Mouse (Mus musculus): ENCODE measurements at regions not wholly inside any gene's neighbourhood (a gene's known extent, or its start where the extent isn't known, plus 50 kb on each side); places are given as distances from the start of the nearest gene placed in this dataset.

GRCm38 (mm10) chr11:105538421-105539210, 51.2 kb upstream of the Tanc2 start:
- WGBS = 89% methylated on average over 7 of the region's 7 CpGs
- Histone ChIP-seq H3K36me3 (ENCODE audit: control insufficient read depth, insufficient read depth, low read length) (no peaks in the 10 kb centered on the region), H3K4me3 (ENCODE audit: low read depth, low read length) (no peak overlapping the region), H3K4me2 (ENCODE audit: low read depth) (no peak overlapping the region), H3K9me3 (ENCODE audit: control insufficient read depth, low read length) (no peaks in the 10 kb centered on the region), H3K27ac (ENCODE audit: low read depth, low read length) (no peak overlapping the region), H3K9ac (ENCODE audit: low read length) (no peak overlapping the region), H3K4me1 (ENCODE audit: control insufficient read depth, insufficient read depth, low read length) (no peaks in the 10 kb centered on the region), H3K27me3 (ENCODE audit: control insufficient read depth, insufficient read depth, low read length) (no peaks in the 10 kb centered on the region)
- ATAC-seq (ENCODE audit: insufficient read depth, low FRiP score, low TSS enrichment) (no peak), DNase-seq (ENCODE audit: low spot score) (no peak)

- Histone ChIP-seq H3K4me3 (ENCODE audit: low read depth, low read length) (no peak overlapping the region), H3K27me3 (ENCODE audit: control insufficient read depth, insufficient read depth, low read length) (no peaks in the 10 kb centered on the region), H3K36me3 (ENCODE audit: control insufficient read depth, insufficient read depth, low read length) (no peaks in the 10 kb centered on the region), H3K4me1 (ENCODE audit: control insufficient read depth, insufficient read depth, low read length) (no peaks in the 10 kb centered on the region), H3K9ac (ENCODE audit: low read length) (no peak overlapping the region), H3K9me3 (ENCODE audit: control insufficient read depth, low read length) (no peaks in the 10 kb centered on the region), H3K4me2 (ENCODE audit: low read depth) (no peak overlapping the region), H3K27ac (ENCODE audit: low read depth, low read length) (no peak overlapping the region)
- ATAC-seq (ENCODE audit: insufficient read depth, low FRiP score, low TSS enrichment) (no peak), DNase-seq (ENCODE audit: low spot score) (no peak)
- 81% methylated on average over 5 of the region's 5 CpGs for WGBS
These were observed 57.2 kb upstream of the Tanc2 start for GRCm38 (mm10) chr11:105532616-105533015.

GRCm38 (mm10) chr11:105530711-105531157, 59.1 kb upstream of the Tanc2 start:
- 83% methylated on average over 10 of the region's 10 CpGs for WGBS
- Histone ChIP-seq H3K36me3 (ENCODE audit: control insufficient read depth, insufficient read depth, low read length) (no peaks in the 10 kb centered on the region), H3K4me1 (ENCODE audit: control insufficient read depth, insufficient read depth, low read length) (0 out of 2 replicates have a peak, but pooled peaks cover under 1% of the 10 kb centered on the region), H3K4me3 (ENCODE audit: low read depth, low read length) (no peak overlapping the region), H3K9me3 (ENCODE audit: control insufficient read depth, low read length) (no peaks in the 10 kb centered on the region), H3K27me3 (ENCODE audit: control insufficient read depth, insufficient read depth, low read length) (no peaks in the 10 kb centered on the region), H3K9ac (ENCODE audit: low read length) (no peak overlapping the region), H3K4me2 (ENCODE audit: low read depth) (no peak overlapping the region), H3K27ac (ENCODE audit: low read depth, low read length) (no peak overlapping the region)
- ATAC-seq (ENCODE audit: insufficient read depth, low FRiP score, low TSS enrichment) (no peak), DNase-seq (ENCODE audit: low spot score) (no peak)

GRCm38 (mm10) chr11:105526066-105526465, 63.7 kb upstream of the Tanc2 start:
- no peak for DNase-seq (ENCODE audit: low spot score)
- H3K4me1 ChIP-seq (ENCODE audit: control insufficient read depth, insufficient read depth, low read length) = peaks cover 11% of the 10 kb centered on the region; the same call in 1 of the 2 replicates
- no peak for ATAC-seq (ENCODE audit: insufficient read depth, low FRiP score, low TSS enrichment)
- H3K4me3 ChIP-seq (ENCODE audit: low read depth, low read length) = no peak overlapping the region
- no peak overlapping the region for H3K27ac ChIP-seq (ENCODE audit: low read depth, low read length)
- H3K4me2 ChIP-seq (ENCODE audit: low read depth) = no peak overlapping the region
- H3K36me3 ChIP-seq (ENCODE audit: control insufficient read depth, insufficient read depth, low read length) = no peaks in the 10 kb centered on the region
- no peaks in the 10 kb centered on the region for H3K27me3 ChIP-seq (ENCODE audit: control insufficient read depth, insufficient read depth, low read length)
- WGBS = 94% methylated on average over 4 of the region's 4 CpGs
- no peak overlapping the region for H3K9ac ChIP-seq (ENCODE audit: low read length)
- no peaks in the 10 kb centered on the region for H3K9me3 ChIP-seq (ENCODE audit: control insufficient read depth, low read length)

- DNase-seq (ENCODE audit: low spot score) (no peak), ATAC-seq (ENCODE audit: insufficient read depth, low FRiP score, low TSS enrichment) (no peak)
- WGBS = 38% methylated on average over 5 of the region's 5 CpGs
- Histone ChIP-seq H3K4me1 (ENCODE audit: control insufficient read depth, insufficient read depth, low read length) (peaks cover 11% of the 10 kb centered on the region; the same call in 1 of the 2 replicates), H3K4me3 (ENCODE audit: low read depth, low read length) (no peak overlapping the region), H3K4me2 (ENCODE audit: low read depth) (no peak overlapping the region), H3K9ac (ENCODE audit: low read length) (no peak overlapping the region), H3K27ac (ENCODE audit: low read depth, low read length) (no peak overlapping the region), H3K27me3 (ENCODE audit: control insufficient read depth, insufficient read depth, low read length) (no peaks in the 10 kb centered on the region), H3K9me3 (ENCODE audit: control insufficient read depth, low read length) (no peaks in the 10 kb centered on the region), H3K36me3 (ENCODE audit: control insufficient read depth, insufficient read depth, low read length) (no peaks in the 10 kb centered on the region)
These were observed 64.2 kb upstream of the Tanc2 start for GRCm38 (mm10) chr11:105525608-105526007.

- Histone ChIP-seq H3K4me1 (ENCODE audit: control insufficient read depth, insufficient read depth, low read length) (peaks cover 11% of the 10 kb centered on the region; the same call in 1 of the 2 replicates), H3K4me3 (ENCODE audit: low read depth, low read length) (no peak overlapping the region), H3K9ac (ENCODE audit: low read length) (no peak overlapping the region), H3K4me2 (ENCODE audit: low read depth) (no peak overlapping the region), H3K36me3 (ENCODE audit: control insufficient read depth, insufficient read depth, low read length) (no peaks in the 10 kb centered on the region), H3K27me3 (ENCODE audit: control insufficient read depth, insufficient read depth, low read length) (no peaks in the 10 kb centered on the region), H3K27ac (ENCODE audit: low read depth, low read length) (0 out of 2 replicates have a peak overlapping the region, but pooled peaks have one; percentile 31), H3K9me3 (ENCODE audit: control insufficient read depth, low read length) (no peaks in the 10 kb centered on the region)
- 32% methylated on average over 8 of the region's 8 CpGs for WGBS
- DNase-seq (ENCODE audit: low spot score) = peak; percentile 35
- no peak for ATAC-seq (ENCODE audit: insufficient read depth, low FRiP score, low TSS enrichment)
These were observed 65.4 kb upstream of the Tanc2 start for GRCm38 (mm10) chr11:105524400-105524799.

GRCm38 (mm10) chr11:105523765-105524164, 66.0 kb upstream of the Tanc2 start:
- no peaks in the 10 kb centered on the region for H3K27me3 ChIP-seq (ENCODE audit: control insufficient read depth, insufficient read depth, low read length)
- H3K36me3 ChIP-seq (ENCODE audit: control insufficient read depth, insufficient read depth, low read length) = no peaks in the 10 kb centered on the region
- peaks cover 11% of the 10 kb centered on the region; the same call in 1 of the 2 replicates for H3K4me1 ChIP-seq (ENCODE audit: control insufficient read depth, insufficient read depth, low read length)
- ATAC-seq (ENCODE audit: insufficient read depth, low FRiP score, low TSS enrichment) (peak; percentile 23; the same call in 1 of the 2 replicates), DNase-seq (ENCODE audit: low spot score) (peak; percentile 25)
- no peaks in the 10 kb centered on the region for H3K9me3 ChIP-seq (ENCODE audit: control insufficient read depth, low read length)
- H3K4me2 ChIP-seq (ENCODE audit: low read depth) = no peak overlapping the region
- H3K4me3 ChIP-seq (ENCODE audit: low read depth, low read length) = no peak overlapping the region
- WGBS = 25% methylated on average over 8 of the region's 8 CpGs
- no peak overlapping the region for H3K9ac ChIP-seq (ENCODE audit: low read length)
- H3K27ac ChIP-seq (ENCODE audit: low read depth, low read length) = peak overlapping the region; percentile 31; the same call in 1 of the 2 replicates

- DNase-seq (ENCODE audit: low spot score) = no peak
- Histone ChIP-seq H3K9ac (ENCODE audit: low read length) (no peak overlapping the region), H3K4me2 (ENCODE audit: low read depth) (no peak overlapping the region), H3K4me3 (ENCODE audit: low read depth, low read length) (no peak overlapping the region), H3K27me3 (ENCODE audit: control insufficient read depth, insufficient read depth, low read length) (no peaks in the 10 kb centered on the region), H3K36me3 (ENCODE audit: control insufficient read depth, insufficient read depth, low read length) (no peaks in the 10 kb centered on the region), H3K27ac (ENCODE audit: low read depth, low read length) (no peak overlapping the region), H3K9me3 (ENCODE audit: control insufficient read depth, low read length) (no peaks in the 10 kb centered on the region), H3K4me1 (ENCODE audit: control insufficient read depth, insufficient read depth, low read length) (peaks cover 7% of the 10 kb centered on the region; the same call in 1 of the 2 replicates)
- 93% methylated on average over 3 of the region's 3 CpGs for WGBS
- ATAC-seq (ENCODE audit: insufficient read depth, low FRiP score, low TSS enrichment) = no peak
These were observed 63.9 kb upstream of the March10 start for GRCm38 (mm10) chr11:105520398-105520797.

GRCm38 (mm10) chr11:105513275-105513674, 56.7 kb upstream of the March10 start:
- no peaks in the 10 kb centered on the region for H3K27me3 ChIP-seq (ENCODE audit: control insufficient read depth, insufficient read depth, low read length)
- 89% methylated on average over 10 of the region's 10 CpGs for WGBS
- H3K9me3 ChIP-seq (ENCODE audit: control insufficient read depth, low read length) = no peaks in the 10 kb centered on the region
- ATAC-seq (ENCODE audit: insufficient read depth, low FRiP score, low TSS enrichment) = no peak
- H3K4me2 ChIP-seq (ENCODE audit: low read depth) = no peak overlapping the region
- H3K27ac ChIP-seq (ENCODE audit: low read depth, low read length) = no peak overlapping the region
- H3K4me1 ChIP-seq (ENCODE audit: control insufficient read depth, insufficient read depth, low read length) = peaks cover 10% of the 10 kb centered on the region
- DNase-seq (ENCODE audit: low spot score) = no peak
- no peak overlapping the region for H3K4me3 ChIP-seq (ENCODE audit: low read depth, low read length)
- H3K9ac ChIP-seq (ENCODE audit: low read length) = no peak overlapping the region
- no peaks in the 10 kb centered on the region for H3K36me3 ChIP-seq (ENCODE audit: control insufficient read depth, insufficient read depth, low read length)

Measured in neural tube, embryonic 11.5 days (tissue).